Mouse (Mus musculus) hematopoietic stem cell, adult 5-6 weeks (primary cell): Measurements from ENCODE around the gene Coro1b. TPM values are rescaled to one million over a fixed set of nuclear protein-coding genes. Genes with fewer than 3 reads are reported as not detected.

Source experiments
- ATAC-seq, 2 experiments: fragments of 125-278 bp in 1 of 2; replicated peaks in 1 of 2; 2 replicates each; pipeline ENCODE4 v1.8.0; 2016 to 2017; ENCODE audit warnings: inconsistent platforms in 2 of 2, mild to moderate bottlenecking in 2 of 2, moderate number of reproducible peaks in 2 of 2, low read depth in 1 of 2, moderate TSS enrichment in 1 of 2; ENCODE audit not compliant: low FRiP score in 2 of 2, poor library complexity in 2 of 2, severe bottlenecking in 2 of 2, insufficient read depth in 1 of 2, low TSS enrichment in 1 of 2
- total RNA-seq: library from RNA; stranded (forward); fragments of 172-1452, 232-1000 nt; gene quantifications from 2 replicates; pipeline ENCODE4 v1.2.3, GENCODE M21; 2017

Coro1b gene
- total RNA-seq, 1 experiment from 2014 or later, result 66.9 TPM

- ATAC-seq, result no peak
These were observed 44.0 kb downstream of the Coro1b start for GRCm38 (mm10) chr19:4192251-4192985.

GRCm38 (mm10) chr19:4193129-4193528, 44.7 kb downstream of the Coro1b start:
- ATAC-seq, result no peak

- no peak for ATAC-seq
These were observed 45.8 kb downstream of the Coro1b start for GRCm38 (mm10) chr19:4194021-4194724.

GRCm38 (mm10) chr19:4194776-4195650, 46.6 kb downstream of the Coro1b start:
- ATAC-seq, result no peak

- ATAC-seq, result no peak
These were observed 47.6 kb downstream of the Coro1b start for GRCm38 (mm10) chr19:4196048-4196447.

- ATAC-seq, result no peak
These were observed 48.1 kb downstream of the Coro1b start for GRCm38 (mm10) chr19:4196548-4196947.

- no peak for ATAC-seq
These were observed 48.8 kb downstream of the Coro1b start for GRCm38 (mm10) chr19:4197180-4197579.

GRCm38 (mm10) chr19:4201291-4201909, 53.0 kb downstream of the Coro1b start, which contains the start of gene Rad9a:
TSS of gene Rad9a (minus strand) at chr19:4201662.
- peak; percentile 84 to 89 for ATAC-seq

- no peak for ATAC-seq
These were observed 53.7 kb downstream of the Coro1b start for GRCm38 (mm10) chr19:4202149-4202548.

- no peak for ATAC-seq
These were observed 54.7 kb downstream of the Coro1b start for GRCm38 (mm10) chr19:4203148-4203547.

Other genes with a start within 250 kb of the Coro1b start
- gene Tcirg1, start 241.5 kb upstream of the Coro1b start, total RNA-seq, result 110 and 122 TPM in 2 replicates
- gene Ndufs8, start 235.8 kb upstream of the Coro1b start, total RNA-seq, result 35.3 and 55.4 TPM in 2 replicates
- gene Aldh3b1, start 218.8 kb upstream of the Coro1b start, total RNA-seq, result 6.6 and 12.6 TPM in 2 replicates
- 79.6 and 90.4 TPM in 2 replicates for gene Unc93b1, start 213.4 kb upstream of the Coro1b start, total RNA-seq
- 0.31 TPM in 1 of 2 replicates, not detected in the other for gene Aldh3b3, start 190.0 kb upstream of the Coro1b start, total RNA-seq
- gene Aldh3b2, start 176.3 kb upstream of the Coro1b start, total RNA-seq, result 0.56 TPM in 1 of 2 replicates, not detected in the other
- 6.8 and 8.4 TPM in 2 replicates for gene Acy3, start 162.0 kb upstream of the Coro1b start, total RNA-seq
- gene Tbx10, start 155.9 kb upstream of the Coro1b start, total RNA-seq, result not detected in 2 replicates
- gene Nudt8, start 148.0 kb upstream of the Coro1b start, total RNA-seq, result 4.5 and 13.5 TPM in 2 replicates
- 1.8 and 2.3 TPM in 2 replicates for gene Gm49405, start 148.0 kb upstream of the Coro1b start, total RNA-seq
- 1.5 and 1.9 TPM in 2 replicates for gene Doc2g, start 145.3 kb upstream of the Coro1b start, total RNA-seq
- 142 and 166 TPM in 2 replicates for gene Ndufv1, start 135.8 kb upstream of the Coro1b start, total RNA-seq
- gene Gstp1, start 110.6 kb upstream of the Coro1b start, total RNA-seq, result 62.7 and 72.5 TPM in 2 replicates
- not detected in 2 replicates for gene Gstp2, start 102.6 kb upstream of the Coro1b start, total RNA-seq
- gene Gstp3, start 89.0 kb upstream of the Coro1b start, total RNA-seq, result 1.4 and 13.2 TPM in 2 replicates
- gene Cabp2, start 67.0 kb upstream of the Coro1b start, total RNA-seq, result not detected in 2 replicates
- gene Cdk2ap2, start 51.4 kb upstream of the Coro1b start, total RNA-seq, result 13.3 and 18.8 TPM in 2 replicates
- gene Pitpnm1, start 48.6 kb upstream of the Coro1b start, total RNA-seq, result 20.0 and 22.4 TPM in 2 replicates
- gene Aip, start 22.8 kb upstream of the Coro1b start, total RNA-seq, result 60.3 and 78.0 TPM in 2 replicates
- not detected in 2 replicates for gene Gpr152, start 8.8 kb upstream of the Coro1b start, total RNA-seq
- not detected in 2 replicates for gene Cabp4, start 4.6 kb upstream of the Coro1b start, total RNA-seq
- 229 and 295 TPM in 2 replicates for gene Ptprcap, start 5.0 kb downstream of the Coro1b start, total RNA-seq
- gene Rps6kb2, start 14.7 kb downstream of the Coro1b start, total RNA-seq, result 16.2 and 18.8 TPM in 2 replicates
- 11.2 and 16.2 TPM in 2 replicates for gene Carns1, start 26.9 kb downstream of the Coro1b start, total RNA-seq
- gene Tbc1d10c, start 42.7 kb downstream of the Coro1b start, total RNA-seq, result 59.8 and 70.8 TPM in 2 replicates
- 384 and 392 TPM in 2 replicates for gene Ppp1ca, start 43.4 kb downstream of the Coro1b start, total RNA-seq
- 16.4 and 17.3 TPM in 2 replicates for gene Rad9a, start 53.0 kb downstream of the Coro1b start, total RNA-seq
- 12.8 and 17.3 TPM in 2 replicates for gene Clcf1, start 65.6 kb downstream of the Coro1b start, total RNA-seq
- not detected in 2 replicates for gene AC109138.7, start 65.7 kb downstream of the Coro1b start, total RNA-seq
- 61.0 and 88.8 TPM in 2 replicates for gene Pold4, start 83.3 kb downstream of the Coro1b start, total RNA-seq
- 23.2 and 32.7 TPM in 2 replicates for gene Ssh3, start 120.6 kb downstream of the Coro1b start, total RNA-seq
- gene Ankrd13d, start 134.5 kb downstream of the Coro1b start, total RNA-seq, result 6.0 and 6.6 TPM in 2 replicates
- gene Grk2, start 157.6 kb downstream of the Coro1b start, total RNA-seq, result 147 and 234 TPM in 2 replicates
- gene Kdm2a, start 249.7 kb downstream of the Coro1b start, total RNA-seq, result 95.0 and 119 TPM in 2 replicates